ENCODE assay signal across 16 mouse cellular contexts in genomic region chr15:86183484-86183883, GRCm38 (mm10). TPM values are rescaled to one million over a fixed set of nuclear protein-coding genes. Genes with fewer than 3 reads are reported as not detected.
A peak's percentile ranks its signal among the peaks of the same experiment; 100 is the strongest.
DNase-seq lines count a peak whose midpoint lies in the region; ATAC-seq and TF ChIP-seq lines count a peak whose summit lies in the region.
"Had no signal": no experiment of that assay in that cellular context is flagged by ENCODE, and none has a peak within 500 bp of the region (broad histone marks: within the 10 kb centered on the region; RNA-seq: fewer than 3 reads in every experiment).

No protein-coding gene starts in this region.

- no peak for TF ChIP-seq EP300 in lung, postnatal 0 days (IDR thresholded peaks at IDR 0.05)

- ATAC-seq in cerebellum, adult (ENCODE audit: insufficient number of reproducible peaks, low FRiP score, low TSS enrichment): no peak
- no peak for ATAC-seq in lung, postnatal 0 days
- ATAC-seq: forebrain, embryonic 16.5 days; Patski had no signal

- TF ChIP-seq POLR2A in bone marrow macrophage, adult 2 months (IDR thresholded peaks at IDR 0.05; ENCODE audit: borderline replicate concordance, low read depth, low read length): no peak
- no peak for TF ChIP-seq POLR2A in small intestine, adult 2 months (IDR thresholded peaks at IDR 0.05; ENCODE audit: low read depth, low read length)

- WGBS in lung, postnatal 0 days: 90% methylated on average over 8 of the region's 8 CpGs
- 88% methylated on average over 8 of the region's 8 CpGs for WGBS in small intestine, adult 2 months

- H3K27me3 ChIP-seq in lung, postnatal 0 days (replicated peaks; ENCODE audit: insufficient read depth, low read length): no peaks in the 10 kb centered on the region
- H3K27me3 ChIP-seq in small intestine, adult 2 months (ENCODE audit: control insufficient read depth, insufficient read depth, low read length): no peaks in the 10 kb centered on the region
- H3K27me3 ChIP-seq: embryonic facial prominence, embryonic 15.5 days; Patski had no signal

- no peak overlapping the region for H3K4me3 ChIP-seq in lung, postnatal 0 days (ENCODE audit: low read depth, low read length)
- peak overlapping the region; percentile 74 for H3K4me3 ChIP-seq in bone marrow macrophage, adult 2 months (ENCODE audit: insufficient read depth, low read length)
- H3K4me3 ChIP-seq in small intestine, adult 2 months (ENCODE audit: low read depth, low read length): peak overlapping the region; percentile 4

- H3K9ac ChIP-seq in lung, postnatal 0 days (replicated peaks; ENCODE audit: low read depth): no peak overlapping the region
- H3K9ac ChIP-seq: embryonic facial prominence, embryonic 15.5 days; liver, embryonic 14.5 days had no signal

- H3K4me2 ChIP-seq in lung, postnatal 0 days (replicated peaks; ENCODE audit: low read depth, low read length): no peak overlapping the region

- TF ChIP-seq CTCF in lung, postnatal 0 days (IDR thresholded peaks at IDR 0.05): no peak
- no peak for TF ChIP-seq CTCF in bone marrow macrophage, adult 2 months (IDR thresholded peaks at IDR 0.05; ENCODE audit: low read depth, low read length)
- TF ChIP-seq CTCF in small intestine, adult 2 months (IDR thresholded peaks at IDR 0.05; ENCODE audit: extremely low read depth, insufficient read length, insufficient replicate concordance, low read depth, low read length): no peak

- no peaks in the 10 kb centered on the region for H3K9me3 ChIP-seq in lung, postnatal 0 days (ENCODE audit: low read length)
- H3K9me3 ChIP-seq: embryonic facial prominence, embryonic 15.5 days; midbrain, embryonic 10.5 days had no signal

- peaks cover 13% of the 10 kb centered on the region for H3K4me1 ChIP-seq in lung, postnatal 0 days (ENCODE audit: insufficient read depth, low read depth, low read length)
- peaks cover 48% of the 10 kb centered on the region for H3K4me1 ChIP-seq in bone marrow macrophage, adult 2 months (ENCODE audit: control insufficient read depth, insufficient read depth, low read length)
- H3K4me1 ChIP-seq in small intestine, adult 2 months (ENCODE audit: control insufficient read depth, insufficient read depth, insufficient read length, low read length): peaks cover 43% of the 10 kb centered on the region

- peak; percentile 38 for DNase-seq in cerebellum, adult 9-11 months
- DNase-seq in lung, postnatal 0 days (ENCODE audit: low spot score): peak; percentile 5
- no peak for DNase-seq in lung, postnatal 10 days
- DNase-seq in ovary, postnatal 14 days (ENCODE audit: low spot score): no peak
- no peak for DNase-seq in right cerebral cortex, adult 18-20 months
- DNase-seq: adrenal gland, postnatal 25 days; cerebellum, postnatal 14 days; kidney, adult 2 months had no signal

- H3K36me3 ChIP-seq in lung, postnatal 0 days (ENCODE audit: insufficient read depth, low read length): no peaks in the 10 kb centered on the region
- no peaks in the 10 kb centered on the region for H3K36me3 ChIP-seq in small intestine, adult 2 months (ENCODE audit: control insufficient read depth, insufficient read depth, low read length)
- H3K36me3 ChIP-seq: embryonic facial prominence, embryonic 15.5 days; midbrain, embryonic 10.5 days had no signal

- H3K27ac ChIP-seq in lung, postnatal 0 days (ENCODE audit: low read length): no peak overlapping the region
- peak overlapping the region; percentile 97 for H3K27ac ChIP-seq in bone marrow macrophage, adult 2 months (ENCODE audit: insufficient read depth, low read depth, low read length)
- H3K27ac ChIP-seq in small intestine, adult 2 months (ENCODE audit: insufficient read depth, low read depth, low read length): peak overlapping the region; percentile 77
- H3K27ac ChIP-seq: embryonic facial prominence, embryonic 15.5 days; liver, embryonic 14.5 days; midbrain, embryonic 10.5 days had no signal

RNA-seq across cellular contexts. Expression of gene Cerk, which starts 2.5 kb away (rescaled TPM):
- 16.9 and 20.0 TPM in 2 replicates for polyA plus RNA-seq in lung, postnatal 0 days (2015; fragmentation: Nextera tagmentation; extraction: Ambion mirVana)
- 103 and 111 TPM in 2 replicates for polyA plus RNA-seq in bone marrow macrophage, adult 2 months (2012; ENCODE audit: insufficient read depth, insufficient read length, missing spikeins)
- 14.4 and 47.8 TPM in 2 replicates for polyA plus RNA-seq in small intestine, adult 2 months (2012; rRNA removed)

RNA-seq across cellular contexts. Expression of gene Tbc1d22a, which starts 30.8 kb away (rescaled TPM):
- 11.8 and 13.1 TPM in 2 replicates for polyA plus RNA-seq in lung, postnatal 0 days (2015; fragmentation: Nextera tagmentation; extraction: Ambion mirVana)
- 37.2 and 39.8 TPM in 2 replicates for polyA plus RNA-seq in bone marrow macrophage, adult 2 months (2012; ENCODE audit: insufficient read depth, insufficient read length, missing spikeins)
- 23.1 and 54.8 TPM in 2 replicates for polyA plus RNA-seq in small intestine, adult 2 months (2012; rRNA removed)

Comparison
In these comparisons a context has a peak if more than half of its experiments do, and no peak if none do; other contexts are left out.
1. DNase-seq: peak in cerebellum, adult 9-11 months (single experiment) and lung, postnatal 0 days (single experiment); none in lung, postnatal 10 days (single experiment), ovary, postnatal 14 days (single experiment) and right cerebral cortex, adult 18-20 months (single experiment).